Mouse (Mus musculus) neural tube, embryonic 15.5 days (tissue): ENCODE measurements at regions not wholly inside any gene's neighbourhood (a gene's known extent, or its start where the extent isn't known, plus 50 kb on each side); places are given as distances from the start of the nearest gene placed in this dataset.
"Not testable (repeated sequence)": the region's sequence is repeated elsewhere in the genome, so short reads cannot be mapped to it uniquely, and the experiment has no call there.

Experiments
- ATAC-seq: fragments of 200-750 bp; cut with Nextera tagmentation; 2 replicates; pipeline ENCODE4 v1.8.0; 2017; ENCODE audit warnings: mild to moderate bottlenecking, moderate TSS enrichment, moderate library complexity; ENCODE audit not compliant: low FRiP score
- H3K27ac ChIP-seq: fragments of 300-500 bp; sonication (generic); replicated peaks from 2 replicates; pipeline ENCODE4 v1.5.1; 2015; ENCODE audit warnings: mild to moderate bottlenecking, inconsistent platforms
- H3K27me3 ChIP-seq: fragments of 300-500 bp; sonication (generic); replicated peaks from 2 replicates; pipeline ENCODE4 v1.6.1; 2015; ENCODE audit warnings: inconsistent platforms
- H3K36me3 ChIP-seq: fragments of 300-500 bp; sonication (generic); 2 replicates; pipeline ENCODE4 v1.6.1; 2015; ENCODE audit warnings: inconsistent platforms
- H3K4me1 ChIP-seq: fragments of 300-500 bp; sonication (generic); 2 replicates; pipeline ENCODE4 v1.6.1; 2015; ENCODE audit warnings: inconsistent platforms
- H3K4me2 ChIP-seq: fragments of 300-500 bp; sonication (generic); 2 replicates; pipeline ENCODE4 v1.6.1; 2015; ENCODE audit warnings: inconsistent platforms, mild to moderate bottlenecking, moderate library complexity
- H3K4me3 ChIP-seq: fragments of 300-500 bp; sonication (generic); replicated peaks from 2 replicates; pipeline ENCODE4 v1.5.1; 2015; ENCODE audit warnings: mild to moderate bottlenecking, inconsistent platforms
- H3K9ac ChIP-seq: fragments of 300-500 bp; sonication (generic); replicated peaks from 2 replicates; pipeline ENCODE4 v1.6.1; 2015; ENCODE audit warnings: mild to moderate bottlenecking, inconsistent platforms
- H3K9me3 ChIP-seq: fragments of 300-500 bp; sonication (generic); replicated peaks from 2 replicates; pipeline ENCODE4 v1.6.1; 2016; ENCODE audit warnings: inconsistent platforms
- WGBS: fragments of 180-500 bp; shearing (Covaris S2); methylation state at CpG from one replicate; pipeline ENCODE4 v1.1.7; 2015; ENCODE audit warnings: mixed read lengths; 5-methylcytosine and 5-hydroxymethylcytosine counted together

DNA sequence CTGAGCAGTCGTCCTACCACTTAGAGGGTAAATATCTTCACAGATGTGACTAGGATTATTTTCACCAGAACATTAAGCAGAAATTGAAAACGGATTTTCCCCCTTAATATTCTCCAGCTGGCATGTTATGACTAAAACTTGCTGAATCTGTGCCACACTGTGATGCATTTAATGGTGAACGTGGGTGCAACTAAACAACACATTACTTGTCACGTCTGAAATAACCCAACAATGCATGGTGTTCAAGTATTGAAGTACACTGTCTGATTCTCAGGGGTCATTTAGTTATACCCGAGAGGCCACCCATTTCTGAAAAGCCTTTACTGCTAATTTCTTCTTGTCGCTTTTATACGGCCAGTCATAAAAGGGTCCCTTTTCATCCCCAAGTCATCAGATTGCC lies 226.5 kb downstream of the Ppp1r3a start:
- Histone ChIP-seq H3K4me1 (peaks cover 7% of the 10 kb centered on the region; the same call in 1 of the 2 replicates), H3K9ac (no peak overlapping the region), H3K27ac (no peak overlapping the region), H3K27me3 (no peaks in the 10 kb centered on the region), H3K36me3 (no peaks in the 10 kb centered on the region), H3K4me3 (no peak overlapping the region), H3K9me3 (no peaks in the 10 kb centered on the region), H3K4me2 (no peak overlapping the region)
- 10% methylated on average over 7 of the region's 7 CpGs for WGBS
- ATAC-seq: peak; percentile 61

DNA sequence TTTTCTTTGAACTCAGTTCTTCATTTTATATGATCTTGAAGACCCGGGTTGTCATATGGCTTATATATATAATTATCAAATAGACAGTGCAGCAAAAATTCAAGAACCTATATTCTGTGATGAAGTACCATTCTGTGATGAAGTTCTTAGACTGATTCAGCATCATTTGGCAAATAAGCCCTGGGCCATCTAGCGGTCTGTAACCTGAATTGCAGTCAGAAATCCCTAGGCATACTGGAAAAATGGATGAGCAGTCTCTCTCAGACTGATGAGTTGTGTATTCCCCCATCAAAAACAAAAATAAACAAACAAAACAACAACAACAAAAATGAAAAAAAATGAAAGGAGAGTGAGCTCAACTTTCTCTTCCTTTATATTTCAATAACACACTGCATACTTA lies 232.3 kb downstream of the Ppp1r3a start:
- Histone ChIP-seq H3K9me3 (no peaks in the 10 kb centered on the region), H3K36me3 (no peaks in the 10 kb centered on the region), H3K27me3 (no peaks in the 10 kb centered on the region), H3K4me2 (no peak overlapping the region), H3K9ac (no peak overlapping the region), H3K4me1 (no peaks in the 10 kb centered on the region), H3K27ac (no peak overlapping the region), H3K4me3 (no peak overlapping the region)
- ATAC-seq: no peak
- WGBS: 22% methylated on average over 2 of the region's 2 CpGs

GRCm38 (mm10) chr6:14521321-14521720 lies 233.8 kb downstream of the Ppp1r3a start:
- Histone ChIP-seq H3K9ac (no peak overlapping the region), H3K4me3 (no peak overlapping the region), H3K4me2 (no peak overlapping the region), H3K27ac (no peak overlapping the region), H3K4me1 (no peaks in the 10 kb centered on the region), H3K36me3 (no peaks in the 10 kb centered on the region), H3K27me3 (no peaks in the 10 kb centered on the region), H3K9me3 (no peaks in the 10 kb centered on the region)
- 93% methylated on average over 1 of the region's 1 CpGs for WGBS
- no peak for ATAC-seq

GRCm38 (mm10) chr6:14504171-14504570 lies 250.9 kb downstream of the Ppp1r3a start:
- Histone ChIP-seq H3K9me3 (no peaks in the 10 kb centered on the region), H3K9ac (no peak overlapping the region), H3K27ac (no peak overlapping the region), H3K36me3 (no peaks in the 10 kb centered on the region), H3K27me3 (no peaks in the 10 kb centered on the region), H3K4me2 (no peak overlapping the region), H3K4me1 (no peaks in the 10 kb centered on the region), H3K4me3 (no peak overlapping the region)
- peak; percentile 81 for ATAC-seq
- WGBS: 31% methylated on average over 1 of the region's 1 CpGs

DNA sequence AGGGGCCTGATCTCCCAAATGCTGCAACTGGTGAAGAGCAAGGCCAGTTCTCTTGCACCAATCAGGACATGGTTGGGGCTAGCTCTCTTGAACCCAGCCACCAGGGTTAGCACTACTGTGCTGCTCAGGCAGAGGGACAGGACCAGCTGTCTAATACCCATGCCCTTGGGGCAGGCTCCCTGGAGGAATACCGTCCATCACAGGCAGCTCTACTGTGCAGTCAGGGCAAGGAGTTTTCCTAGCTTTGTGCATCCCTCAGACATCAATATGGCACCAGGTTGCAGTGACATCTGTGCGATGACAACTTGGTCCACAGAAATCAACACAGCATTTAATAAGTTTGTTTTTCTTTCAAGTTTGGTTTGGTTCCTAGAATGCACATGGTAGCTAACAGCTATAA lies 254.4 kb downstream of the Ppp1r3a start:
- WGBS: 89% methylated on average over 2 of the region's 2 CpGs
- Histone ChIP-seq H3K4me1 (no peaks in the 10 kb centered on the region), H3K4me2 (no peak overlapping the region), H3K36me3 (no peaks in the 10 kb centered on the region), H3K27me3 (no peaks in the 10 kb centered on the region), H3K9ac (no peak overlapping the region), H3K27ac (no peak overlapping the region), H3K9me3 (no peaks in the 10 kb centered on the region), H3K4me3 (no peak overlapping the region)
- ATAC-seq: no peak

DNA sequence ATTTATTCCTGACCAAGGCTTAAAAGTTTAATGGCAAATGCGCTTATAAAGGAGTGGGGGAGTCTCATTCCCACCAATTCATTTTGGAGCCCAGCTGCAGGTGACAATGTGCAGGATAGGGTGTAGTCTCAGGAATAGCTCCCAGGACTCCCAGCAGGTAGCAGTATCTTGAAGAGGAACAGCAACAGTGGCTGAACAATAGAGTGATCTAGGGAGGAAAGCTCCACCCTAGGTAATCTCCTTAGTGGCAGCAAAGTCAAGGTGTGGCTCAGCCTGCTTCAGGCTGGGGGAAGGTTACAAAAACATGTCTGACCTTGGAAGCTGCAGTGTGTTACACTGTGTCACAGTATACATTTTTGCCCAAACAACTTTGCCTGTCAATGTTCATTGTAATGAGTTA lies 255.2 kb downstream of the Ppp1r3a start:
- not testable (repeated sequence) for H3K36me3 ChIP-seq, H3K9me3 ChIP-seq, H3K4me3 ChIP-seq, H3K27ac ChIP-seq, H3K27me3 ChIP-seq, H3K4me2 ChIP-seq, ATAC-seq, H3K4me1 ChIP-seq, H3K9ac ChIP-seq
- WGBS: 50% methylated on average over 1 of the region's 1 CpGs

DNA sequence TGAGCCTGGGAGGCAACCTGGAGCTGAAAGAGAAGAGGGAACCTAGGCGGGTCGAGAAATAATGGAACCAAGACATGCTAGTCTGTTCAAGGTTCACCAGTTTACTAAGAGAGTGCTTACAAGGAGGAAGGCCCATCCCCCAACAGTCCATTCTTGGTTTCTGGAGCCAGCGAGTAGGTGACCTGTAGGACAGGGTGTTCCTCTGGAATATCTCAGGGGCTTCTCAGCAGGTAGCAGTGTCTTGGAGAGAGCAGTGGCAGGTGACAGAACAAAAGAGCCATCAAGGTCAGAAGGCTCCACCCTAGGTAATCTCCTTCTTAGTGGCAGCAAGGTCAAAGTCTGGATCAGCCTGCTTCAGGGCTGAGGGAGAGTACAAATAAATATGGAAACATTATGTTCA lies 268.4 kb downstream of the Ppp1r3a start:
- H3K27me3 ChIP-seq, H3K9me3 ChIP-seq, H3K36me3 ChIP-seq, H3K4me2 ChIP-seq, H3K27ac ChIP-seq, H3K4me3 ChIP-seq, H3K9ac ChIP-seq, ATAC-seq, H3K4me1 ChIP-seq: not testable (repeated sequence)
- WGBS: 82% methylated on average over 3 of the region's 3 CpGs

GRCm38 (mm10) chr6:14456394-14456793 lies 298.7 kb downstream of the Ppp1r3a start:
- no peaks in the 10 kb centered on the region for H3K27me3 ChIP-seq
- H3K4me1 ChIP-seq: no peaks in the 10 kb centered on the region
- H3K9me3 ChIP-seq: no peaks in the 10 kb centered on the region
- H3K27ac ChIP-seq: no peak overlapping the region
- no peak overlapping the region for H3K4me3 ChIP-seq
- ATAC-seq: no peak
- no peaks in the 10 kb centered on the region for H3K36me3 ChIP-seq
- no peak overlapping the region for H3K9ac ChIP-seq
- 92% methylated on average over 1 of the region's 1 CpGs for WGBS
- H3K4me2 ChIP-seq: no peak overlapping the region

DNA sequence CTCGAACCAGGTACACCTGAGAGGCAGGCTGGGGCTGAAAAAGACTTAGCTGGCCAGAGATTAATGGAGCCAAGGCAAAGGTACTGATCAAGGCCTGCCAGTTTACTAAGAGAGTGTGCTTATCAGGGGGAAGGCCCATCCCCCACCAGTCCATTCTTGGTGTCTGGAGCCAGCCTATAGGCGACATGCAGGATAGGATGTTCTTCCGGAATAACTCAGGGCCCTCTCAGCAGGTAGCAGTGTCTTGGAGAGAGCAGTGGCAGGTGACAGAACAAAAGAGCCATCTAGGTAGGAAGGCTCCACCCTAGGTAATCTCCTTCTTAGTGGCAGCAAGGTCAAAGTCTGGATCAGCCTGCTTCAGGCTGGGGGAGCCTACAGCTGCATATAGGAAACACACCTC lies 301.8 kb downstream of the Ppp1r3a start:
- 83% methylated on average over 3 of the region's 3 CpGs for WGBS
- ATAC-seq: not testable (repeated sequence)

DNA sequence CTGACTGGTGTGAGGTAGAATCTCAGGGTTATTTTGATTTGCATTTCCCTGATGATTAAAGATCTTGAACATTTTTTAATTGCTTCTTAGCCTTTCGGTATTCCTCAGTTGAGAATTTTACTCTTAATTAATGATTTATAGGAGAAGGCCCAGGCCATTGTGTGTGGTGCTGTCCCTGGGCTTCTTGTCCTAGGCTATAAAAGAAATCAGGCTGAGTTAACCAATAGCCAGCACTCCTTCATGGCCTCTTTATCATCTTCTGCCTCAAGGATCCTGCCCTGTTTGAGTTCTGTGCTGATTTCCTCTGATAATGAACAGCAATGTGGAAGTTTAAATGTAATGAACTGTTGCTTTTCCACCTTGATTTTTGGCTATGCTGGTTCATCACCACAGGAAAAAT lies 323.3 kb downstream of the Ppp1r3a start:
- no peak for ATAC-seq

More for the DNA sequence above, 301.8 kb downstream of the Ppp1r3a start:
- H3K9ac ChIP-seq, H3K4me1 ChIP-seq, H3K4me3 ChIP-seq, H3K9me3 ChIP-seq, H3K36me3 ChIP-seq, H3K4me2 ChIP-seq, H3K27ac ChIP-seq, H3K27me3 ChIP-seq: not testable (repeated sequence)

DNA sequence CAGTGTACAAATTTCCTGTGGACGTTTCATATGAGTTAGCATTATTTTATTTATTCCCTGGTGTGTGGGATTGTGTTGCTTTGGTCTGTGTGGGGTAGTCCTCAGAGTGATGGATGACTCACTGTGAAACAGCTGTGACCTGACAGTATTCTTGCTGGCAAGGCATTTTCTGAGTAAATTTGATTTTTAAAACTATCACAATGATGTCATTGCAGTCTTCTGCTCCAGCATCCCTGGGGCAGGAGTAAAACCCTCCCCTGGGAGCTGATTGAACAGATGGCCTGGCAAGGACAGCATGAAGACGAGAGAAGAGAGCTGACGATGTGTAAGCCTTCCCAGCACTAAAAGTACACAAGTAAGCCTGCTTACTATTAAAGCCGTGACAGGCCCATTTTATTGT lies 345.3 kb downstream of the Ppp1r3a start:
- WGBS: 21% methylated on average over 4 of the region's 4 CpGs
- no peak overlapping the region for H3K27ac ChIP-seq

More for the DNA sequence above, 323.3 kb downstream of the Ppp1r3a start:
- Histone ChIP-seq H3K4me2 (no peak overlapping the region), H3K27ac (no peak overlapping the region), H3K27me3 (no peaks in the 10 kb centered on the region), H3K9ac (no peak overlapping the region), H3K36me3 (no peaks in the 10 kb centered on the region), H3K9me3 (no peaks in the 10 kb centered on the region), H3K4me1 (no peaks in the 10 kb centered on the region), H3K4me3 (no peak overlapping the region)
- WGBS: 76% methylated on average over 1 of the region's 1 CpGs

DNA sequence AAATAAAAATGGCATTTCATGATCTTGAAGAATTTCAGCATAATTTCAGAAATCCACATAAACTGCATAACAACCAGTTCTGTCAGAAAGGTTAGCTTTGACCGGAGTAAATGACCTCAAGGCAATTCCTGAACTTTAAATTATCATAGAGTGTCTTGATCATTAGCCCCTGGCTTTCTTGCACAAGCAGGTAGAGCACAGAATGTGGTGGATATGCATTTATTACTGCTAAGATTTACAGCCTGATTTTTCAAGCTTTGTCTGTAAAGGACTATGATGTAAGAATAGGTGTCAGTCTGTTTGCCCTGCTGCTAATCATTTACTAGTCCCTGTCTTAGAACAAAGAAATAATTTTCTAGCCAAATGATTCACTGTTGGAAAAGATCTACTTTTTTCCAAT lies 347.3 kb downstream of the Ppp1r3a start:
- H3K4me3 ChIP-seq: no peak overlapping the region
- 79% methylated on average over 1 of the region's 1 CpGs for WGBS
- H3K27ac ChIP-seq: no peak overlapping the region
- H3K9ac ChIP-seq: no peak overlapping the region
- peaks cover 3% of the 10 kb centered on the region; the same call in 1 of the 2 replicates for H3K4me1 ChIP-seq
- no peak overlapping the region for H3K4me2 ChIP-seq
- H3K36me3 ChIP-seq: no peaks in the 10 kb centered on the region
- ATAC-seq: no peak
- H3K9me3 ChIP-seq: no peaks in the 10 kb centered on the region
- H3K27me3 ChIP-seq: no peaks in the 10 kb centered on the region

More for the DNA sequence above, 345.3 kb downstream of the Ppp1r3a start:
- Histone ChIP-seq H3K9me3 (no peaks in the 10 kb centered on the region), H3K4me3 (no peak overlapping the region), H3K27me3 (no peaks in the 10 kb centered on the region), H3K9ac (no peak overlapping the region), H3K4me2 (no peak overlapping the region), H3K4me1 (peaks cover 3% of the 10 kb centered on the region; the same call in 1 of the 2 replicates), H3K36me3 (no peaks in the 10 kb centered on the region)
- no peak for ATAC-seq

DNA sequence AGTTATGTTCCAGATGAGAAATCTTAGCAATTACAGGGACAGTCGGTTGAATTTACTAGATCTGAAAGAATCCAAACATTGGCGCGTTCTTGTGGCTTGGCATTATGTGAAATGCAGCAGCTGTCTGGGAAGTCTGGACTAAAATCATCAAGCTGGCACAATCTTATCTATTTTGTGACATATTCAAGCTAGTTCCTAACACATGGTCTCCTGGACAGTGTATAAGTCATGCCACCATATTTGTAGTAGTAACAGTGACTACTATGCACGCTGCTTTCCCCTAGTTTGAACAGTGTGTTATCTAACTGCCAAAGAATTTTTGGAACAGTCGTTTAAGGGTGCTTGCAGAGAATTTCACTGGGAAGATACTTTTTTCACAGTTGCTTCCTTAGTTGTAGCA lies 396.8 kb downstream of the Ppp1r3a start:
- no peaks in the 10 kb centered on the region for H3K9me3 ChIP-seq
- 83% methylated on average over 5 of the region's 5 CpGs for WGBS
- H3K4me3 ChIP-seq: no peak overlapping the region
- H3K36me3 ChIP-seq: no peaks in the 10 kb centered on the region
- no peak overlapping the region for H3K4me2 ChIP-seq
- no peaks in the 10 kb centered on the region for H3K4me1 ChIP-seq
- ATAC-seq: no peak
- no peaks in the 10 kb centered on the region for H3K27me3 ChIP-seq
- H3K9ac ChIP-seq: no peak overlapping the region
- no peak overlapping the region for H3K27ac ChIP-seq
